Mouse (Mus musculus) heart, embryonic 13.5 days (tissue): Measurements from ENCODE around the gene Npy2r. TPM values are rescaled to one million over a fixed set of nuclear protein-coding genes. Genes with fewer than 3 reads are reported as not detected.

Source experiments
- ATAC-seq: fragments of 200-750 bp; cut with Nextera tagmentation; 2 replicates; pipeline ENCODE4 v1.8.0; 2017; ENCODE audit warnings: moderate TSS enrichment; ENCODE audit not compliant: insufficient number of reproducible peaks, low FRiP score, low TSS enrichment; ENCODE audit errors: extremely low read depth
- H3K27ac ChIP-seq: fragments of 300-500 bp; sonication (generic); replicated peaks from 2 replicates; pipeline ENCODE4 v1.5.1; 2015; ENCODE audit warnings: moderate library complexity, mild to moderate bottlenecking, inconsistent platforms
- H3K27me3 ChIP-seq: fragments of 300-500 bp; sonication (generic); replicated peaks from 2 replicates; pipeline ENCODE4 v1.6.1; 2015; ENCODE audit warnings: mild to moderate bottlenecking, inconsistent platforms
- H3K36me3 ChIP-seq: fragments of 300-500 bp; sonication (generic); 2 replicates; pipeline ENCODE4 v1.6.1; 2015; ENCODE audit warnings: mild to moderate bottlenecking, inconsistent platforms
- H3K4me1 ChIP-seq: fragments of 300-500 bp; sonication (generic); 2 replicates; pipeline ENCODE4 v1.6.1; 2015; ENCODE audit warnings: inconsistent platforms
- H3K4me2 ChIP-seq: fragments of 300-500 bp; sonication (generic); 2 replicates; pipeline ENCODE4 v1.6.1; 2015; ENCODE audit warnings: inconsistent platforms, mild to moderate bottlenecking, moderate library complexity
- H3K4me3 ChIP-seq: fragments of 300-500 bp; sonication (generic); 2 replicates; pipeline ENCODE4 v1.5.1; 2015; ENCODE audit warnings: moderate library complexity, mild to moderate bottlenecking, inconsistent platforms
- H3K9ac ChIP-seq: fragments of 300-500 bp; sonication (generic); 2 replicates; pipeline ENCODE4 v1.6.1; 2015; ENCODE audit warnings: inconsistent platforms, mild to moderate bottlenecking, moderate library complexity
- H3K9me3 ChIP-seq: fragments of 300-500 bp; sonication (generic); 2 replicates; pipeline ENCODE4 v1.6.1; 2016; ENCODE audit warnings: inconsistent platforms
- WGBS: fragments of 180-500 bp; shearing (Covaris S2); methylation state at CpG from one replicate; pipeline ENCODE4 v1.1.7; 2015; ENCODE audit warnings: mixed read lengths; 5-methylcytosine and 5-hydroxymethylcytosine counted together
- polyA plus RNA-seq: library from polyadenylated mRNA; unstranded; fragments of >200 nt; fragmentation: Nextera tagmentation; extraction: Ambion mirVana; gene quantifications from 2 replicates; pipeline ENCODE4 v1.2.1, GENCODE M21; 2015

Gene Npy2r
- polyA plus RNA-seq: 0.06 and 0.21 TPM in 2 replicates

DNA sequence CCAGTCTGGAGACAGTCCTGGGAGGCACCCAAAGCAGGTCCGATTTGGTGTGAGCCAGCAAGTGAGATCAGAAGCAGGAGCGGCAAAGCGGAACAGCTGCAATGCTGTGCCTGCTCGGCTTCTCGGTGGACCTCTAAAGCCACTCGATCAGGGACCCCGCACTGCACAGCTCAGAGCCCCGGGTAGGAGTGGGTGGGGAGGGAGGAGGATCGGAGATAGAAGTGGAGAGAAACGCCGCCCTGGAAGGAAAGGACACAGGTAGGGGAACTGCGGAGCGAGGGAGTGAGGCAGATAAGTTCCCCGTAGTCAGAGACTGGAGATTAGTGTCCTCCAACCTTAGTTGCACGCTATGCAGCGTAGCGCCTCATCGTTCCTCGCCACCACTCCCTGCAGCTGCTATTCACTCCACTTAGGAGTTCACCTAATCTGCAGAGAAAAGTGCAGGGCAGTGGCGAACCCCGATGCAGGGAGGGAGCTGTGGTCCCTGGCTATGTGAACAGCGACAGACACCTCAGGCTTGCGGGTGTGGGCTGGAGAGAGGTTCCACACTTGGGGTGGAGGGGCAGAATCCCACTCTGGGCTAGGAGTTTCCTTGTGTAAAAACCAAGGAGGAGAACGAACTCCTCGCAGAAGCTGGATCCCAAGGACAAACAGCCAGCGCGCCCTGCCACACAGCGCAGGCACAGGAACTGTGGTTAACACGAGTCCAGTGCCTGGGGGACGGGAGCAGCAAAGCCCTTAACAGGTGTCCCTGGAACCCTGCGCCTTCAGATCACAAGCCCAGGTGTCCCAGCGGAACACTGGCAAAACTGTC, at the start of gene Npy2r:
Gene Npy2r (minus strand): TSS at position 177 of the 814 bp plus-strand sequence.
- peak within 1 kb of the TSS; percentile 61 for H3K4me3 ChIP-seq
- peaks cover 4% of the 10 kb centered on the region; the same call in 1 of the 2 replicates for H3K4me1 ChIP-seq
- no peak within 1 kb of the TSS for H3K27ac ChIP-seq
- H3K9me3 ChIP-seq: no peaks in the 10 kb centered on the region
- no peaks in the 10 kb centered on the region for H3K36me3 ChIP-seq
- no peak for ATAC-seq
- under 1% methylated on average over 32 of the region's 32 CpGs for WGBS
- H3K9ac ChIP-seq: peak within 1 kb of the TSS; percentile 77
- H3K27me3 ChIP-seq: peaks cover 22% of the 10 kb centered on the region
- H3K4me2 ChIP-seq: peak within 1 kb of the TSS; percentile 96

DNA sequence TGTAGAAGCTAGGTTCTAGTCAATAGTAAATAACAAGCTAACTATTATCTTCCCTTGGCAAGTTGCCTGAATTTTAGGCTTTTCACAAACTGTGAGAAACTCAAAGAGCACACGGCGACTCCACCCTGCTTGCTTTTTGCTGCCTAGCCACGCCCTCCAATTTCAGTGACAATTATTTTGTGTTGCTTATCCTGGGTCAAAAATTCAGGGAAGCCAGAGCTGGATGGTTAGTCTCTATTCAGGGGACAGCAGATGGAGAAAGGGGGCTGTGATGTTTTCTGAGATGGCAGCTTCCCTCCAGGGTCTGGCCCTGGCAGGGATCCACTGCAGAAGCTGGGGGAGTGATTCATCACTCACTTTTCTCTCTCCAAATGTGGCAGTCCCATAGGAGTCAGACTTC, 9.9 kb upstream of the Npy2r start:
- Histone ChIP-seq H3K27ac (no peak overlapping the region), H3K4me2 (no peak overlapping the region), H3K4me1 (no peaks in the 10 kb centered on the region), H3K4me3 (no peak overlapping the region), H3K27me3 (no peaks in the 10 kb centered on the region), H3K36me3 (no peaks in the 10 kb centered on the region), H3K9me3 (no peaks in the 10 kb centered on the region), H3K9ac (no peak overlapping the region)
- no peak for ATAC-seq
- 64% methylated on average over 3 of the region's 3 CpGs for WGBS

GRCm38 (mm10) chr3:82556311-82556828, 8.5 kb upstream of the Npy2r start:
- Histone ChIP-seq H3K9ac (no peak overlapping the region), H3K9me3 (no peaks in the 10 kb centered on the region), H3K27ac (no peak overlapping the region), H3K4me3 (no peak overlapping the region), H3K4me1 (no peaks in the 10 kb centered on the region), H3K27me3 (no peaks in the 10 kb centered on the region), H3K36me3 (no peaks in the 10 kb centered on the region), H3K4me2 (no peak overlapping the region)
- no peak for ATAC-seq
- 78% methylated on average over 2 of the region's 2 CpGs for whole genome bisulfite sequencing

DNA sequence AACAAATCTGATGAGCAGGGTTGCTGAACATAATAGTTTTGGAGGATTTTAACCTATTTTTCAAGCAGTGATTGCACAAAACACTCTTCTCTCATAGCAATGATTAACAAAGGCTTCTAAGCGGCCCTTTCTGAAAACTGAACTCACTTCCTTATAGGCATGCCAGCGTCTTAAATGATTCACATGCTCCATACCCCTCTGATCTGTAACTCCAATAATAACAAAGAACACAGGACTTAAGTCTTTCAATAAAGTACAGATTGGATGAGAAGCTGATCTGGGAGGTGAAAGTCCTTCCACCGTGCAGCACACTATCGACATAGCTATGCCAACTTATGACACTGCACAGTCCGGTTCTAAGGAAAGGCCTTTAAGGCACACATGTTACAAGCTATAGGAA, 2.0 kb upstream of the Npy2r start:
- no peak overlapping the region for H3K4me2 ChIP-seq

DNA sequence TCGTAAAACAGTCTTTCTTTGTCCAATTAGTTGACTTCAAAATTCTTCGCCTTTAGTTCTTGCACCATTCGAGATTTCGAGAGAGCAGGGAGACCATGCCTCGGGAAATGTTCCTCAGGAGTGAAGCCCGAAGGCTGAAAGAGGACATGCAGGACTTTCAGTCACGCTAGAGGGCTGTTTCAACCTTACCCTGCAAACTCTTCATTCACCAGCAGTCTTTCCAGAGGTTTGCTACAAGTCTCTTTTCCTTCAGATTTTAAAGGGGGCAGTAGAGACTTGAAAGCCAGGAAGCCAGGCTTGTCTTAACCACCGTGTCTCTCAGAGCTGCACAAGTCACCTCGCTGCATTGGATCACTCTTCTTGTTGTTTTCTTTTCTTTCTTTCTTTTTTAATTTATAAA, 869 bp upstream of the Npy2r start:
- Histone ChIP-seq H3K4me1 (peaks cover 4% of the 10 kb centered on the region; the same call in 1 of the 2 replicates), H3K27me3 (peaks cover 22% of the 10 kb centered on the region), H3K9me3 (no peaks in the 10 kb centered on the region), H3K36me3 (no peaks in the 10 kb centered on the region), H3K4me2 (peak overlapping the region; percentile 96), H3K4me3 (peak overlapping the region; percentile 61), H3K9ac (peak overlapping the region; percentile 77; the same call in 1 of the 2 replicates), H3K27ac (no peak overlapping the region)
- ATAC-seq: no peak
- 6% methylated on average over 9 of the region's 9 CpGs for WGBS

More for the DNA sequence above, 2.0 kb upstream of the Npy2r start:
- peaks cover 4% of the 10 kb centered on the region; the same call in 1 of the 2 replicates for H3K4me1 ChIP-seq
- H3K36me3 ChIP-seq: no peaks in the 10 kb centered on the region
- no peaks in the 10 kb centered on the region for H3K9me3 ChIP-seq
- peaks cover 22% of the 10 kb centered on the region for H3K27me3 ChIP-seq
- no peak for ATAC-seq
- H3K27ac ChIP-seq: no peak overlapping the region
- WGBS: 82% methylated on average over 5 of the region's 5 CpGs
- H3K4me3 ChIP-seq: no peak overlapping the region
- H3K9ac ChIP-seq: no peak overlapping the region

GRCm38 (mm10) chr3:82541449-82541848, 6.4 kb downstream of the Npy2r start:
- H3K9me3 ChIP-seq: no peaks in the 10 kb centered on the region
- WGBS: 76% methylated on average over 2 of the region's 2 CpGs
- H3K4me1 ChIP-seq: no peaks in the 10 kb centered on the region
- H3K27me3 ChIP-seq: peaks cover 4% of the 10 kb centered on the region
- H3K9ac ChIP-seq: no peak overlapping the region
- no peak overlapping the region for H3K27ac ChIP-seq
- no peak overlapping the region for H3K4me2 ChIP-seq
- H3K4me3 ChIP-seq: no peak overlapping the region
- ATAC-seq: no peak
- no peaks in the 10 kb centered on the region for H3K36me3 ChIP-seq

DNA sequence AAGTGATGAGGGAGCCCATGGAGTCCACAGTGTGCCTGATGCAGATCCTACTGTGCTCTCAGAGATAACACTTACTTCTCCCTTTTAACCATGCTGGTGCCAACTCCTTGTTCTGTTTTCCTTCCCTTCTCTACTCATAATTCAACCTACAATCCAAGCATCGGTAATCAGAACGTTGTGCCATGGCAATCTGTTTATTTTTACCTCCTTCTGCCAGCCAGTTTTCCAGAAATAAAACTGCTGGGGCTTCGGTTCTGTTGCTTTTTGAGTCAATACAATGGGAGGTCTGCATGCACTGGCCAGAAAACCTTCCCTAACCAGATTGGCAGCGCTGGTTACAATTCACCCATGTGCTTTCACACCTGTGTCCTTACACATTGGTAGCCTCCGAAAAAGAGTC, 7.9 kb downstream of the Npy2r start:
- no peak overlapping the region for H3K9ac ChIP-seq
- no peaks in the 10 kb centered on the region for H3K4me1 ChIP-seq
- H3K4me3 ChIP-seq: no peak overlapping the region
- no peak overlapping the region for H3K27ac ChIP-seq
- no peak overlapping the region for H3K4me2 ChIP-seq
- no peaks in the 10 kb centered on the region for H3K27me3 ChIP-seq
- H3K36me3 ChIP-seq: no peaks in the 10 kb centered on the region
- no peak for ATAC-seq
- H3K9me3 ChIP-seq: no peaks in the 10 kb centered on the region
- WGBS: 49% methylated on average over 5 of the region's 5 CpGs

- Histone ChIP-seq H3K9me3 (no peaks in the 10 kb centered on the region), H3K9ac (no peak overlapping the region), H3K4me3 (no peak overlapping the region), H3K36me3 (no peaks in the 10 kb centered on the region), H3K27me3 (no peaks in the 10 kb centered on the region), H3K4me1 (no peaks in the 10 kb centered on the region), H3K4me2 (no peak overlapping the region), H3K27ac (no peak overlapping the region)
- ATAC-seq: no peak
- 90% methylated on average over 1 of the region's 1 CpGs for WGBS
Observed at GRCm38 (mm10) chr3:82524792-82525191, 23.1 kb downstream of the Npy2r start.

DNA sequence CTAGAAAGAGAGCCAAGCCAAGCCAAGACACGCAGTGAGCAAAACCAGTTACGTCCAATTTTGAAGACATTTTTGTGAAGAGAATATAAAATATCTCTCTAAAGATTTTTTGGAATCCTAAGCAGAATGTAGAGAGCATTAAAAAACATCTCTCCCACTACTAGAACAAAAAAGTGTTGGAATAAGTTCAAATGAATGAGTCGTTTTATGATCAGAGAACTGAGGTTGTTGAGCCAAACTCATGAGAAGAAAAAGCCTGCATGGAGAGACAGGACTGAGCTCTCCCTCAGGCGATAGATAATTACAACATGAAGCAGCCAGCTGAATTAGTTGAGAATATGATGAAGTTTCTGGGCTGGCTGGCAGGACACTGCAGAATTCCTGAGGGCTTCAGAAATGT, 49.9 kb downstream of the Npy2r start:
- no peak overlapping the region for H3K4me2 ChIP-seq
- H3K27me3 ChIP-seq: no peaks in the 10 kb centered on the region
- no peak for ATAC-seq
- no peak overlapping the region for H3K9ac ChIP-seq
- WGBS: 66% methylated on average over 4 of the region's 4 CpGs
- H3K4me1 ChIP-seq: no peaks in the 10 kb centered on the region
- no peak overlapping the region for H3K27ac ChIP-seq
- H3K9me3 ChIP-seq: no peaks in the 10 kb centered on the region
- H3K4me3 ChIP-seq: no peak overlapping the region
- H3K36me3 ChIP-seq: no peaks in the 10 kb centered on the region

Other genes starting within 250 kb of the Npy2r start
- 5.5 and 5.7 TPM in 2 replicates for gene Map9, start 190.0 kb downstream of the Npy2r start, polyA plus RNA-seq